Mouse (Mus musculus) midbrain, embryonic 15.5 days (tissue): Measurements from ENCODE around the gene Fmnl3. TPM values are rescaled to one million over a fixed set of nuclear protein-coding genes. Genes with fewer than 3 reads are reported as not detected.

Experiments used
- ATAC-seq: fragments of 200-750 bp; cut with Nextera tagmentation; replicated peaks from 2 replicates; pipeline ENCODE4 v1.8.0; 2017; ENCODE audit warnings: moderate TSS enrichment
- H3K27ac ChIP-seq: fragments of 300-500 bp; sonication (generic); 2 replicates; pipeline ENCODE4 v1.5.1; 2015; ENCODE audit warnings: mild to moderate bottlenecking, inconsistent platforms
- H3K27me3 ChIP-seq: fragments of 300-500 bp; sonication (generic); replicated peaks from 2 replicates; pipeline ENCODE4 v1.6.1; 2015; ENCODE audit warnings: inconsistent platforms
- H3K36me3 ChIP-seq: fragments of 300-500 bp; sonication (generic); replicated peaks from 2 replicates; pipeline ENCODE4 v1.6.1; 2015; ENCODE audit warnings: inconsistent platforms
- H3K4me1 ChIP-seq: fragments of 300-500 bp; sonication (generic); 2 replicates; pipeline ENCODE4 v1.6.1; 2015; ENCODE audit warnings: inconsistent platforms
- H3K4me2 ChIP-seq: fragments of 300-500 bp; sonication (generic); 2 replicates; pipeline ENCODE4 v1.6.1; 2015; ENCODE audit warnings: inconsistent platforms, mild to moderate bottlenecking, moderate library complexity
- H3K4me3 ChIP-seq: fragments of 300-500 bp; sonication (generic); 2 replicates; pipeline ENCODE4 v1.5.1; 2015; ENCODE audit warnings: mild to moderate bottlenecking, inconsistent platforms
- H3K9ac ChIP-seq: fragments of 300-500 bp; sonication (generic); 2 replicates; pipeline ENCODE4 v1.6.1; 2015; ENCODE audit warnings: mild to moderate bottlenecking, inconsistent platforms
- H3K9me3 ChIP-seq: fragments of 300-500 bp; sonication (generic); 2 replicates; pipeline ENCODE4 v1.6.1; 2016; ENCODE audit warnings: inconsistent platforms
- WGBS: fragments of 180-500 bp; shearing (Covaris S2); methylation state at CpG from one replicate; pipeline ENCODE4 v1.1.7; 2015; ENCODE audit warnings: mixed read lengths; 5-methylcytosine and 5-hydroxymethylcytosine counted together
- polyA plus RNA-seq: library from polyadenylated mRNA; unstranded; fragments of >200 nt; fragmentation: Nextera tagmentation; extraction: Ambion mirVana; gene quantifications from 2 replicates; pipeline ENCODE4 v1.2.1, GENCODE M21; 2015

Gene Fmnl3
- polyA plus RNA-seq, 1 experiment from 2014 or later = 10.0 TPM

GRCm38 (mm10) chr15:99382893-99383292 is 12.6 kb upstream of the Fmnl3 start:
- Histone ChIP-seq H3K4me2 (no peak overlapping the region), H3K4me3 (no peak overlapping the region), H3K27ac (no peak overlapping the region), H3K36me3 (no peaks in the 10 kb centered on the region), H3K9ac (no peak overlapping the region), H3K27me3 (no peaks in the 10 kb centered on the region), H3K4me1 (no peaks in the 10 kb centered on the region), H3K9me3 (no peaks in the 10 kb centered on the region)
- no peak for ATAC-seq

GRCm38 (mm10) chr15:99376240-99376639 is 6.0 kb upstream of the Fmnl3 start:
- no peak overlapping the region for H3K9ac ChIP-seq
- H3K4me3 ChIP-seq = no peak overlapping the region
- no peaks in the 10 kb centered on the region for H3K4me1 ChIP-seq
- H3K4me2 ChIP-seq = no peak overlapping the region
- H3K9me3 ChIP-seq = no peaks in the 10 kb centered on the region
- H3K27ac ChIP-seq = no peak overlapping the region
- ATAC-seq = no peak
- H3K27me3 ChIP-seq = 0 out of 2 replicates have a peak, but pooled peaks cover 3% of the 10 kb centered on the region
- WGBS = 91% methylated on average over 5 of the region's 5 CpGs
- H3K36me3 ChIP-seq = no peaks in the 10 kb centered on the region

GRCm38 (mm10) chr15:99375581-99375980 is 5.3 kb upstream of the Fmnl3 start:
- H3K36me3 ChIP-seq = no peaks in the 10 kb centered on the region
- H3K27me3 ChIP-seq = 0 out of 2 replicates have a peak, but pooled peaks cover 3% of the 10 kb centered on the region
- ATAC-seq = no peak
- no peak overlapping the region for H3K4me2 ChIP-seq
- H3K9ac ChIP-seq = no peak overlapping the region
- WGBS = 87% methylated on average over 3 of the region's 3 CpGs
- H3K4me3 ChIP-seq = no peak overlapping the region
- H3K9me3 ChIP-seq = no peaks in the 10 kb centered on the region
- no peak overlapping the region for H3K27ac ChIP-seq
- no peaks in the 10 kb centered on the region for H3K4me1 ChIP-seq

GRCm38 (mm10) chr15:99375036-99375435 is 4.8 kb upstream of the Fmnl3 start:
- WGBS = 89% methylated on average over 5 of the region's 5 CpGs
- no peak for ATAC-seq
- H3K36me3 ChIP-seq = no peaks in the 10 kb centered on the region

GRCm38 (mm10) chr15:99372761-99373160 is 2.5 kb upstream of the Fmnl3 start:
- H3K4me3 ChIP-seq = no peak overlapping the region
- H3K4me1 ChIP-seq = peaks cover 14% of the 10 kb centered on the region
- no peaks in the 10 kb centered on the region for H3K36me3 ChIP-seq
- WGBS = 83% methylated on average over 9 of the region's 9 CpGs
- no peak overlapping the region for H3K4me2 ChIP-seq
- 0 out of 2 replicates have a peak, but pooled peaks cover 3% of the 10 kb centered on the region for H3K27me3 ChIP-seq
- no peak overlapping the region for H3K27ac ChIP-seq
- H3K9ac ChIP-seq = no peak overlapping the region
- no peaks in the 10 kb centered on the region for H3K9me3 ChIP-seq
- ATAC-seq = no peak

More at GRCm38 (mm10) chr15:99375036-99375435, 4.8 kb upstream of the Fmnl3 start:
- H3K27me3 ChIP-seq = 0 out of 2 replicates have a peak, but pooled peaks cover 3% of the 10 kb centered on the region
- no peak overlapping the region for H3K4me2 ChIP-seq
- H3K4me3 ChIP-seq = no peak overlapping the region
- no peaks in the 10 kb centered on the region for H3K9me3 ChIP-seq
- no peak overlapping the region for H3K27ac ChIP-seq
- H3K4me1 ChIP-seq = no peaks in the 10 kb centered on the region
- H3K9ac ChIP-seq = no peak overlapping the region

- ATAC-seq = no peak
- Histone ChIP-seq H3K4me3 (no peak overlapping the region), H3K9me3 (no peaks in the 10 kb centered on the region), H3K27ac (no peak overlapping the region), H3K9ac (no peak overlapping the region), H3K4me2 (no peak overlapping the region), H3K4me1 (peaks cover 14% of the 10 kb centered on the region), H3K27me3 (0 out of 2 replicates have a peak, but pooled peaks cover 3% of the 10 kb centered on the region), H3K36me3 (no peaks in the 10 kb centered on the region)
- 93% methylated on average over 7 of the region's 7 CpGs for WGBS
Measured at GRCm38 (mm10) chr15:99371526-99372340, 1.5 kb upstream of the Fmnl3 start.

GRCm38 (mm10) chr15:99369391-99370171 is 701 bp downstream of the Fmnl3 start:
- Histone ChIP-seq H3K27ac (peak overlapping the region; percentile 72), H3K27me3 (0 out of 2 replicates have a peak, but pooled peaks cover 3% of the 10 kb centered on the region)
- 2% methylated on average over 35 of the region's 39 CpGs for WGBS

GRCm38 (mm10) chr15:99368583-99369266 is 1.6 kb downstream of the Fmnl3 start:
- H3K27ac ChIP-seq = no peak overlapping the region
- H3K27me3 ChIP-seq = 0 out of 2 replicates have a peak, but pooled peaks cover 3% of the 10 kb centered on the region
- H3K4me1 ChIP-seq = peaks cover 14% of the 10 kb centered on the region
- peak overlapping the region; percentile 61 for H3K4me2 ChIP-seq
- no peak for ATAC-seq
- H3K9ac ChIP-seq = no peak overlapping the region
- WGBS = 78% methylated on average over 4 of the region's 4 CpGs
- H3K9me3 ChIP-seq = no peaks in the 10 kb centered on the region
- H3K36me3 ChIP-seq = no peaks in the 10 kb centered on the region
- peak overlapping the region; percentile 72 for H3K4me3 ChIP-seq

More at GRCm38 (mm10) chr15:99369391-99370171, 701 bp downstream of the Fmnl3 start:
- H3K36me3 ChIP-seq = no peaks in the 10 kb centered on the region
- H3K9ac ChIP-seq = peak overlapping the region; percentile 69
- ATAC-seq = peak; percentile 17
- no peaks in the 10 kb centered on the region for H3K9me3 ChIP-seq
- peaks cover 14% of the 10 kb centered on the region for H3K4me1 ChIP-seq
- H3K4me3 ChIP-seq = peak overlapping the region; percentile 72
- peak overlapping the region; percentile 61 for H3K4me2 ChIP-seq

GRCm38 (mm10) chr15:99364921-99365320 is 5.4 kb downstream of the Fmnl3 start:
- Histone ChIP-seq H3K4me1 (peaks cover 14% of the 10 kb centered on the region), H3K9me3 (no peaks in the 10 kb centered on the region), H3K27ac (no peak overlapping the region), H3K9ac (no peak overlapping the region), H3K36me3 (no peaks in the 10 kb centered on the region), H3K4me3 (no peak overlapping the region), H3K4me2 (no peak overlapping the region), H3K27me3 (no peaks in the 10 kb centered on the region)
- WGBS = 72% methylated on average over 8 of the region's 8 CpGs
- no peak for ATAC-seq

- WGBS = 61% methylated on average over 7 of the region's 7 CpGs
- Histone ChIP-seq H3K36me3 (no peaks in the 10 kb centered on the region), H3K4me2 (no peak overlapping the region), H3K9me3 (no peaks in the 10 kb centered on the region), H3K27ac (no peak overlapping the region), H3K27me3 (no peaks in the 10 kb centered on the region), H3K9ac (no peak overlapping the region), H3K4me3 (no peak overlapping the region), H3K4me1 (peaks cover 7% of the 10 kb centered on the region)
- no peak for ATAC-seq
Measured at GRCm38 (mm10) chr15:99364022-99364530, 6.2 kb downstream of the Fmnl3 start.

- Histone ChIP-seq H3K36me3 (no peaks in the 10 kb centered on the region), H3K4me3 (no peak overlapping the region), H3K27ac (no peak overlapping the region), H3K27me3 (no peaks in the 10 kb centered on the region), H3K9me3 (no peaks in the 10 kb centered on the region), H3K9ac (no peak overlapping the region), H3K4me1 (no peaks in the 10 kb centered on the region), H3K4me2 (no peak overlapping the region)
- no peak for ATAC-seq
- WGBS = 93% methylated on average over 9 of the region's 9 CpGs
Measured at GRCm38 (mm10) chr15:99358952-99359351, 11.3 kb downstream of the Fmnl3 start.

GRCm38 (mm10) chr15:99356462-99356861 is 13.8 kb downstream of the Fmnl3 start:
- ATAC-seq = no peak
- Histone ChIP-seq H3K4me2 (no peak overlapping the region), H3K4me1 (no peaks in the 10 kb centered on the region), H3K9ac (no peak overlapping the region), H3K9me3 (no peaks in the 10 kb centered on the region), H3K4me3 (no peak overlapping the region), H3K27me3 (no peaks in the 10 kb centered on the region), H3K27ac (no peak overlapping the region), H3K36me3 (no peaks in the 10 kb centered on the region)
- 92% methylated on average over 6 of the region's 6 CpGs for WGBS
